Mouse (Mus musculus) stomach, postnatal 0 days (tissue): ENCODE data around the gene Rnf135. TPM values are rescaled to one million over a fixed set of nuclear protein-coding genes. Genes with fewer than 3 reads are reported as not detected.

Experiments used
- ATAC-seq: fragments of 200-750 bp; cut with Nextera tagmentation; 2 replicates; pipeline ENCODE4 v1.8.0; 2017; ENCODE audit not compliant: low FRiP score, low TSS enrichment
- DNase-seq: peaks from one replicate; pipeline ENCODE4 v3.0.0-alpha.2; 2016; ENCODE audit warnings: low spot score
- H3K27ac ChIP-seq: fragments of 300-500 bp; sonication (generic); replicated peaks from 2 replicates; pipeline ENCODE4 v1.5.1; 2014; ENCODE audit warnings: mild to moderate bottlenecking, control low read depth
- H3K27me3 ChIP-seq: fragments of 300-500 bp; sonication (generic); 2 replicates; pipeline ENCODE4 v1.6.1; 2014; ENCODE audit warnings: low read length; ENCODE audit not compliant: control insufficient read depth, insufficient read depth
- H3K36me3 ChIP-seq: fragments of 300-500 bp; sonication (generic); 2 replicates; pipeline ENCODE4 v1.6.1; 2014; ENCODE audit warnings: low read length, mixed read lengths; ENCODE audit not compliant: control insufficient read depth, insufficient read depth
- H3K4me1 ChIP-seq: fragments of 300-500 bp; sonication (generic); replicated peaks from 2 replicates; pipeline ENCODE4 v1.6.1; 2014; ENCODE audit warnings: antibody characterized with exemption; ENCODE audit not compliant: control insufficient read depth, insufficient read depth
- H3K4me2 ChIP-seq: fragments of 300-500 bp; sonication (generic); replicated peaks from 2 replicates; pipeline ENCODE4 v1.6.1; 2014; ENCODE audit warnings: low read depth, mild to moderate bottlenecking, control low read depth, moderate library complexity
- H3K4me3 ChIP-seq: fragments of 300-500 bp; sonication (generic); 2 replicates; pipeline ENCODE4 v1.5.1; 2014; ENCODE audit warnings: low read depth, low read length, control low read depth
- H3K9ac ChIP-seq: fragments of 300-500 bp; sonication (generic); 2 replicates; pipeline ENCODE4 v1.6.1; 2014; ENCODE audit warnings: mild to moderate bottlenecking, low read length, control low read depth, mixed read lengths
- H3K9me3 ChIP-seq: fragments of 300-500 bp; sonication (generic); 2 replicates; pipeline ENCODE4 v1.6.1; 2016; ENCODE audit warnings: low read length; ENCODE audit not compliant: control insufficient read depth
- CTCF ChIP-seq: IDR thresholded peaks from 2 replicates; pipeline ENCODE4 v1.5.1; 2016; ENCODE audit warnings: antibody characterized with exemption, low read depth, mild to moderate bottlenecking, moderate library complexity
- EP300 ChIP-seq: optimal IDR thresholded peaks from 2 replicates; pipeline ENCODE3; 2016; ENCODE audit warnings: antibody characterized with exemption
- WGBS: fragments of 180-500 bp; shearing (Covaris S2); extraction: QIAGEN DNeasy Blood & Tissue Kit; methylation state at CpG from one replicate; pipeline ENCODE4 v1.1.7; 2014; 5-methylcytosine and 5-hydroxymethylcytosine counted together
- polyA plus RNA-seq: library from polyadenylated mRNA; unstranded; fragments of >200 nt; fragmentation: Nextera tagmentation; extraction: Ambion mirVana; gene quantifications from 2 replicates; pipeline ENCODE4 v1.2.1, GENCODE M21; 2015

The Rnf135 gene
- polyA plus RNA-seq, 1 experiment from 2014 or later, result 7.5 TPM

- no peak for TF ChIP-seq EP300
- Histone ChIP-seq H3K27me3 (no peaks in the 10 kb centered on the region), H3K9me3 (no peaks in the 10 kb centered on the region), H3K4me1 (no peaks in the 10 kb centered on the region), H3K36me3 (peaks cover 26% of the 10 kb centered on the region), H3K27ac (no peak overlapping the region), H3K9ac (no peak overlapping the region), H3K4me2 (no peak overlapping the region), H3K4me3 (no peak overlapping the region)
- no peak for DNase-seq
- no peak for ATAC-seq
These were observed 63.4 kb downstream of the Rnf135 start for GRCm38 (mm10) chr11:80247026-80247425.

GRCm38 (mm10) chr11:80248531-80248930 is 64.9 kb downstream of the Rnf135 start:
- DNase-seq, result no peak
- H3K4me3 ChIP-seq, result no peak overlapping the region
- TF ChIP-seq CTCF (no peak), EP300 (no peak)
- H3K27me3 ChIP-seq, result no peaks in the 10 kb centered on the region
- no peak overlapping the region for H3K9ac ChIP-seq
- no peak overlapping the region for H3K4me2 ChIP-seq
- no peak overlapping the region for H3K27ac ChIP-seq
- WGBS, result 88% methylated on average over 3 of the region's 3 CpGs
- ATAC-seq, result no peak
- no peaks in the 10 kb centered on the region for H3K4me1 ChIP-seq
- H3K9me3 ChIP-seq, result no peaks in the 10 kb centered on the region
- H3K36me3 ChIP-seq, result peaks cover 23% of the 10 kb centered on the region

Other genes with a start within 250 kb of the Rnf135 start
- 25.5 and 26.2 TPM in 2 replicates for gene Utp6, start 221.5 kb upstream of the Rnf135 start, polyA plus RNA-seq
- 7.9 and 8.4 TPM in 2 replicates for gene Suz12, start 190.7 kb upstream of the Rnf135 start, polyA plus RNA-seq
- 13.2 and 13.6 TPM in 2 replicates for gene Crlf3, start 102.9 kb upstream of the Rnf135 start, polyA plus RNA-seq
- 1.6 and 2.2 TPM in 2 replicates for gene Atad5, start 94.5 kb upstream of the Rnf135 start, polyA plus RNA-seq
- 18.6 and 20.5 TPM in 2 replicates for gene Tefm, start 41.7 kb upstream of the Rnf135 start, polyA plus RNA-seq
- 3.6 and 5.4 TPM in 2 replicates for gene Adap2, start 29.7 kb upstream of the Rnf135 start, polyA plus RNA-seq
- 28.4 and 30.4 TPM in 2 replicates for gene Rhot1, start 25.2 kb downstream of the Rnf135 start, polyA plus RNA-seq
- 2.7 and 3.4 TPM in 2 replicates for gene Rhbdl3, start 117.1 kb downstream of the Rnf135 start, polyA plus RNA-seq
- gene 5730455P16Rik, start 194.2 kb downstream of the Rnf135 start, polyA plus RNA-seq, result 11.0 and 12.0 TPM in 2 replicates
- 110 and 115 TPM in 2 replicates for gene Zfp207, start 199.4 kb downstream of the Rnf135 start, polyA plus RNA-seq
- 189 and 211 TPM in 2 replicates for gene Psmd11, start 244.8 kb downstream of the Rnf135 start, polyA plus RNA-seq